ENCODE assay signal across 8 mouse cellular contexts in genomic region chr9:13681581-13682038, GRCm38 (mm10).
DNase-seq lines count a peak whose midpoint lies in the region.

No protein-coding gene starts in this region.

- peak; percentile 73 for DNase-seq in R1 (ENCODE audit: low read depth, low spot score)
- peak; percentile 59 to 66 for DNase-seq in cerebellum, postnatal 14 days
- DNase-seq in frontal cortex, postnatal 25 days (ENCODE audit: low spot score in 2 of 2): peak; percentile 30 to 41
- peak; percentile 49 for DNase-seq in hindlimb bud, embryonic 11.5 days (ENCODE audit: extremely low spot score, low read depth, low spot score)
- DNase-seq in left cerebral cortex, adult 18-20 months (ENCODE audit: low spot score in 2 of 2): peak; percentile 39 to 56
- DNase-seq in lung, postnatal 10 days: peak; percentile 70
- DNase-seq in right cerebral cortex, postnatal 25 days: peak; percentile 71
- no peak for DNase-seq in spleen, postnatal 14 days (ENCODE audit: low spot score in 2 of 2)

Comparison
In these comparisons a context has a peak if more than half of its experiments do, and no peak if none do; other contexts are left out.
1. DNase-seq: peak in R1 (single experiment), cerebellum, postnatal 14 days (2 of 2), frontal cortex, postnatal 25 days (2 of 2), hindlimb bud, embryonic 11.5 days (single experiment), left cerebral cortex, adult 18-20 months (2 of 2), lung, postnatal 10 days (single experiment) and right cerebral cortex, postnatal 25 days (single experiment); none in spleen, postnatal 14 days (0 of 2).